Comparison of ENCODE assay signal across 17 mouse cellular contexts in genomic region chr11:78171328-78171727, GRCm38 (mm10). TPM values are rescaled to one million over a fixed set of nuclear protein-coding genes. Genes with fewer than 3 reads are reported as not detected.
DNase-seq lines count a peak whose midpoint lies in the region; ATAC-seq and TF ChIP-seq lines count a peak whose summit lies in the region.
"Had no signal": no experiment of that assay in that cellular context is flagged by ENCODE, and none has a peak within 500 bp of the region (broad histone marks: within the 10 kb centered on the region; RNA-seq: fewer than 3 reads in every experiment).

No protein-coding gene starts in this region.

- no peak for DNase-seq in kidney, postnatal 0 days (ENCODE audit: low spot score)
- no peak for DNase-seq in kidney, adult 8-10 months
- DNase-seq in thymus, postnatal 0 days (ENCODE audit: low spot score) = peak; percentile 30
- no peak for DNase-seq in thymus, postnatal 10 days (ENCODE audit: low spot score in 2 of 2)
- DNase-seq in NIH3T3 (ENCODE audit: low read depth) = peak; percentile 41
- DNase-seq in stomach, postnatal 0 days (ENCODE audit: low spot score) = no peak
- DNase-seq in cerebellum, adult 18-20 months = no peak
- DNase-seq in right cerebral cortex, postnatal 4 days = no peak
- DNase-seq: cerebellum, adult 9-10 months; gastrocnemius, postnatal 25 days; layer of hippocampus, adult 9-11 months; lung, adult 18-20 months; right cerebral cortex, adult 18-20 months; thymus, postnatal 14 days had no signal

- ATAC-seq in kidney, postnatal 0 days (replicated peaks; ENCODE audit: low FRiP score, low read depth) = no peak
- ATAC-seq in stomach, postnatal 0 days (ENCODE audit: low FRiP score, low TSS enrichment) = no peak

- no peak overlapping the region for H3K9ac ChIP-seq in kidney, postnatal 0 days (ENCODE audit: low read depth, low read length)
- no peak overlapping the region for H3K9ac ChIP-seq in stomach, postnatal 0 days (ENCODE audit: low read length)
- H3K9ac ChIP-seq: heart, embryonic 13.5 days; hindbrain, embryonic 15.5 days; kidney, embryonic 15.5 days had no signal

- WGBS in kidney, postnatal 0 days = 79% methylated on average over 4 of the region's 4 CpGs
- 77% methylated on average over 4 of the region's 4 CpGs for WGBS in stomach, postnatal 0 days

- H3K36me3 ChIP-seq in kidney, postnatal 0 days (ENCODE audit: insufficient read depth, low read length) = peaks cover 5% of the 10 kb centered on the region; the same call in 1 of the 2 replicates
- H3K36me3 ChIP-seq in stomach, postnatal 0 days (ENCODE audit: control insufficient read depth, insufficient read depth, low read length) = no peaks in the 10 kb centered on the region
- H3K36me3 ChIP-seq: hindbrain, embryonic 15.5 days had no signal

- H3K4me3 ChIP-seq in kidney, postnatal 0 days (replicated peaks; ENCODE audit: low read depth, low read length) = no peak overlapping the region
- no peak overlapping the region for H3K4me3 ChIP-seq in stomach, postnatal 0 days (ENCODE audit: low read depth, low read length)
- H3K4me3 ChIP-seq: heart, embryonic 13.5 days; hindbrain, embryonic 15.5 days; kidney, embryonic 15.5 days had no signal

- H3K9me3 ChIP-seq in kidney, postnatal 0 days (replicated peaks; ENCODE audit: low read length) = no peaks in the 10 kb centered on the region
- no peaks in the 10 kb centered on the region for H3K9me3 ChIP-seq in stomach, postnatal 0 days (ENCODE audit: control insufficient read depth, low read length)
- H3K9me3 ChIP-seq: heart, embryonic 13.5 days; hindbrain, embryonic 15.5 days; kidney, embryonic 15.5 days had no signal

- TF ChIP-seq CTCF in kidney, postnatal 0 days (IDR thresholded peaks at IDR 0.05; ENCODE audit: low read depth) = peak; percentile 49; the same call in 1 of the 2 replicates
- peak; percentile 58 for TF ChIP-seq CTCF in stomach, postnatal 0 days (IDR thresholded peaks at IDR 0.05; ENCODE audit: low read depth)

- no peaks in the 10 kb centered on the region for H3K27me3 ChIP-seq in kidney, postnatal 0 days (ENCODE audit: insufficient read depth, low read length)
- H3K27me3 ChIP-seq in stomach, postnatal 0 days (ENCODE audit: control insufficient read depth, insufficient read depth, low read length) = no peaks in the 10 kb centered on the region
- H3K27me3 ChIP-seq: heart, embryonic 13.5 days; hindbrain, embryonic 15.5 days; kidney, embryonic 15.5 days had no signal

- no peak for TF ChIP-seq EP300 in stomach, postnatal 0 days (optimal IDR thresholded peaks at IDR 0.05)

- no peak overlapping the region for H3K4me2 ChIP-seq in kidney, postnatal 0 days (ENCODE audit: low read length)
- no peak overlapping the region for H3K4me2 ChIP-seq in stomach, postnatal 0 days (replicated peaks; ENCODE audit: low read depth)
- H3K4me2 ChIP-seq: heart, embryonic 13.5 days; hindbrain, embryonic 15.5 days; kidney, embryonic 15.5 days had no signal

- H3K4me1 ChIP-seq in kidney, postnatal 0 days (replicated peaks; ENCODE audit: insufficient read depth, low read length) = peaks cover 5% of the 10 kb centered on the region
- no peaks in the 10 kb centered on the region for H3K4me1 ChIP-seq in stomach, postnatal 0 days (replicated peaks; ENCODE audit: control insufficient read depth, insufficient read depth)

- no peak overlapping the region for H3K27ac ChIP-seq in kidney, postnatal 0 days
- no peak overlapping the region for H3K27ac ChIP-seq in stomach, postnatal 0 days (replicated peaks)
- H3K27ac ChIP-seq: heart, embryonic 13.5 days; hindbrain, embryonic 15.5 days; kidney, embryonic 15.5 days had no signal

RNA-seq across cellular contexts. Expression of gene Nek8, which starts 5.1 kb away (rescaled TPM):
- polyA plus RNA-seq in kidney, postnatal 0 days (2015; fragmentation: Nextera tagmentation; extraction: Ambion mirVana) = 18.2 and 19.9 TPM in 2 replicates
- 14.1 and 14.5 TPM in 2 replicates for polyA plus RNA-seq in thymus, postnatal 0 days (2015; fragmentation: Nextera tagmentation; extraction: Ambion mirVana)
- 6.4 and 7.4 TPM in 2 replicates for polyA plus RNA-seq in stomach, postnatal 0 days (2015; fragmentation: Nextera tagmentation; extraction: Ambion mirVana)

RNA-seq across cellular contexts. Expression of gene Tlcd1, which starts 5.2 kb away (rescaled TPM):
- 43.4 and 46.6 TPM in 2 replicates for polyA plus RNA-seq in kidney, postnatal 0 days (2015; fragmentation: Nextera tagmentation; extraction: Ambion mirVana)
- 12.2 and 13.5 TPM in 2 replicates for polyA plus RNA-seq in thymus, postnatal 0 days (2015; fragmentation: Nextera tagmentation; extraction: Ambion mirVana)
- 41.3 and 45.6 TPM in 2 replicates for polyA plus RNA-seq in stomach, postnatal 0 days (2015; fragmentation: Nextera tagmentation; extraction: Ambion mirVana)

RNA-seq across cellular contexts. Expression of gene Traf4, which starts 5.9 kb away (rescaled TPM):
- 79.2 and 79.6 TPM in 2 replicates for polyA plus RNA-seq in kidney, postnatal 0 days (2015; fragmentation: Nextera tagmentation; extraction: Ambion mirVana)
- polyA plus RNA-seq in thymus, postnatal 0 days (2015; fragmentation: Nextera tagmentation; extraction: Ambion mirVana) = 57.5 and 58.6 TPM in 2 replicates
- 22.4 and 26.9 TPM in 2 replicates for polyA plus RNA-seq in stomach, postnatal 0 days (2015; fragmentation: Nextera tagmentation; extraction: Ambion mirVana)

RNA-seq across cellular contexts. Expression of gene Rpl23a, which starts 12.1 kb away (rescaled TPM):
- 1,409 and 1,636 TPM in 2 replicates for polyA plus RNA-seq in kidney, postnatal 0 days (2015; fragmentation: Nextera tagmentation; extraction: Ambion mirVana)
- polyA plus RNA-seq in thymus, postnatal 0 days (2015; fragmentation: Nextera tagmentation; extraction: Ambion mirVana) = 1,919 and 1,995 TPM in 2 replicates
- polyA plus RNA-seq in stomach, postnatal 0 days (2015; fragmentation: Nextera tagmentation; extraction: Ambion mirVana) = 1,145 and 1,168 TPM in 2 replicates

RNA-seq across cellular contexts. Expression of gene Rab34, which starts 16.9 kb away (rescaled TPM):
- 129 and 131 TPM in 2 replicates for polyA plus RNA-seq in kidney, postnatal 0 days (2015; fragmentation: Nextera tagmentation; extraction: Ambion mirVana)
- polyA plus RNA-seq in thymus, postnatal 0 days (2015; fragmentation: Nextera tagmentation; extraction: Ambion mirVana) = 26.4 and 29.6 TPM in 2 replicates
- 59.0 and 61.4 TPM in 2 replicates for polyA plus RNA-seq in stomach, postnatal 0 days (2015; fragmentation: Nextera tagmentation; extraction: Ambion mirVana)

Comparison
In these comparisons a context has a peak if more than half of its experiments do, and no peak if none do; other contexts are left out.
1. DNase-seq: peak in thymus, postnatal 0 days (single experiment) and NIH3T3 (single experiment); none in kidney, postnatal 0 days (single experiment), kidney, adult 8-10 months (0 of 2), thymus, postnatal 10 days (0 of 2), stomach, postnatal 0 days (single experiment), cerebellum, adult 18-20 months (0 of 2) and right cerebral cortex, postnatal 4 days (single experiment).